Mouse (Mus musculus) CH12.LX (cell line): Measurements from ENCODE around the gene Slc4a1. TPM values are rescaled to one million over a fixed set of nuclear protein-coding genes. Genes with fewer than 3 reads are reported as not detected.

Experiments used
- DNase-seq: peaks from one replicate; pipeline ENCODE4 v3.0.0-alpha.2; 2013; ENCODE audit errors: extremely low read depth
- H3K27ac ChIP-seq: 2 replicates; pipeline ENCODE4 v1.5.1; 2012; ENCODE audit warnings: low read depth, mild to moderate bottlenecking, control low read depth, moderate library complexity; ENCODE audit not compliant: insufficient read depth
- H3K27me3 ChIP-seq: replicated peaks from 2 replicates; pipeline ENCODE3; 2012; ENCODE audit warnings: inconsistent platforms
- H3K36me3 ChIP-seq, 2 experiments: replicated peaks in 1 of 2; 2 replicates each; pipeline versions ENCODE3 to v1.6.1; 2012; ENCODE audit warnings: inconsistent platforms in 1 of 2, low read length in 1 of 2, mild to moderate bottlenecking in 1 of 2, mixed read lengths in 1 of 2, moderate library complexity in 1 of 2; ENCODE audit not compliant: control insufficient read depth in 1 of 2, insufficient read depth in 1 of 2
- H3K4me1 ChIP-seq, 2 experiments: 2 replicates each; pipeline ENCODE4 v1.6.1; 2012; ENCODE audit warnings: inconsistent platforms in 1 of 2, moderate library complexity in 1 of 2; ENCODE audit not compliant: insufficient read depth in 2 of 2, control insufficient read depth in 1 of 2
- H3K4me2 ChIP-seq: 2 replicates; pipeline ENCODE4 v1.6.1; 2012; ENCODE audit warnings: low read depth, mild to moderate bottlenecking, control low read depth; ENCODE audit not compliant: poor library complexity, insufficient read depth, severe bottlenecking
- H3K4me3 ChIP-seq, 3 experiments: fragments of 150-350 bp in 1 of 3; sonication (generic) in 1 of 3; replicated peaks in 1 of 3; 2 replicates each; pipeline versions ENCODE3 to v1.5.1; 2011 to 2012; ENCODE audit warnings: low read depth in 2 of 3, low read length in 2 of 3, mild to moderate bottlenecking in 2 of 3, moderate library complexity in 2 of 3, control low read depth in 1 of 3, improper control_type of control experiment in 1 of 3, inconsistent platforms in 1 of 3, mixed read lengths in 1 of 3; ENCODE audit not compliant: poor library complexity in 1 of 3
- H3K79me2 ChIP-seq: replicated peaks from 2 replicates; pipeline ENCODE4 v1.6.1; 2012; ENCODE audit warnings: mild to moderate bottlenecking, moderate library complexity; ENCODE audit not compliant: control insufficient read depth, poor library complexity, insufficient read depth, severe bottlenecking; ENCODE audit errors: extremely low read depth
- H3K9ac ChIP-seq: 2 replicates; pipeline ENCODE4 v1.6.1; 2012; ENCODE audit warnings: low read depth, mild to moderate bottlenecking, control low read depth, moderate library complexity; ENCODE audit not compliant: insufficient read depth
- H3K9me3 ChIP-seq: replicated peaks from 2 replicates; pipeline ENCODE3; 2012; ENCODE audit warnings: low read length, inconsistent platforms, mixed read lengths
- BHLHE40 ChIP-seq: IDR thresholded peaks from 2 replicates; pipeline ENCODE4 v1.6.1; 2011; ENCODE audit warnings: mild to moderate bottlenecking, low read depth, low read length, improper control_type of control experiment
- CHD1 ChIP-seq: IDR thresholded peaks from 2 replicates; pipeline ENCODE4 v1.6.1; 2012; ENCODE audit warnings: low read depth, low read length, improper control_type of control experiment, inconsistent platforms
- CTCF ChIP-seq, 2 experiments: IDR thresholded peaks in 1 of 2; conservative IDR thresholded peaks in 1 of 2; 2 replicates each; pipeline ENCODE4 v1.5.1; 2011 to 2012; ENCODE audit warnings: low read depth in 2 of 2, low read length in 2 of 2, improper control_type of control experiment in 1 of 2, inconsistent platforms in 1 of 2, mild to moderate bottlenecking in 1 of 2, moderate library complexity in 1 of 2
- ELF1 ChIP-seq: IDR thresholded peaks from 2 replicates; pipeline ENCODE4 v1.6.1; 2014; ENCODE audit warnings: low read depth, mild to moderate bottlenecking, inconsistent platforms, low read length, improper control_type of control experiment
- ETS1 ChIP-seq: conservative IDR thresholded peaks from 2 replicates; pipeline ENCODE4 v1.6.1; 2012; ENCODE audit warnings: low read depth, mild to moderate bottlenecking, inconsistent platforms, low read length, improper control_type of control experiment, moderate library complexity
- GABPA ChIP-seq: IDR thresholded peaks from 2 replicates; pipeline ENCODE4 v1.6.1; 2012; ENCODE audit warnings: low read depth, low read length, improper control_type of control experiment, inconsistent platforms; ENCODE audit not compliant: insufficient replicate concordance
- HCFC1 ChIP-seq: IDR thresholded peaks from 2 replicates; pipeline ENCODE4 v1.6.1; 2012; ENCODE audit warnings: low read depth, mild to moderate bottlenecking, inconsistent platforms, low read length, improper control_type of control experiment
- IRF4 ChIP-seq: IDR thresholded peaks from 2 replicates; pipeline ENCODE4 v1.6.1; 2014; ENCODE audit warnings: low read depth, mild to moderate bottlenecking, inconsistent platforms, low read length, improper control_type of control experiment
- JUN ChIP-seq: IDR thresholded peaks from 2 replicates; pipeline ENCODE4 v1.6.1; 2011; ENCODE audit warnings: low read depth, mild to moderate bottlenecking, low read length, improper control_type of control experiment, moderate library complexity; ENCODE audit not compliant: insufficient read depth
- KAT2A ChIP-seq: IDR thresholded peaks from 2 replicates; pipeline ENCODE4 v1.6.1; 2012; ENCODE audit warnings: low read length, improper control_type of control experiment, inconsistent platforms; ENCODE audit not compliant: insufficient replicate concordance
- MAFK ChIP-seq: IDR thresholded peaks from 2 replicates; pipeline ENCODE4 v1.6.1; 2011; ENCODE audit warnings: low read length, improper control_type of control experiment; ENCODE audit not compliant: insufficient replicate concordance
- MAX ChIP-seq: IDR thresholded peaks from 2 replicates; pipeline ENCODE4 v1.6.1; 2011; ENCODE audit warnings: low read length, improper control_type of control experiment
- MAZ ChIP-seq: IDR thresholded peaks from 2 replicates; pipeline ENCODE4 v1.6.1; 2012; ENCODE audit warnings: low read depth, mild to moderate bottlenecking, inconsistent platforms, low read length, improper control_type of control experiment, moderate library complexity
- MYC ChIP-seq: IDR thresholded peaks from 2 replicates; pipeline ENCODE4 v1.6.1; 2011; ENCODE audit warnings: low read depth, mild to moderate bottlenecking, improper control_type of control experiment, low read length
- NELFE ChIP-seq: IDR thresholded peaks from 2 replicates; pipeline ENCODE4 v1.6.1; 2011; ENCODE audit warnings: low read depth, low read length, improper control_type of control experiment
- POLR2A ChIP-seq: IDR thresholded peaks from 2 replicates; pipeline ENCODE4 v1.6.1; 2011; ENCODE audit warnings: low read depth, mild to moderate bottlenecking, improper control_type of control experiment, low read length
- POLR2AphosphoS2 ChIP-seq: IDR thresholded peaks from 2 replicates; pipeline ENCODE4 v1.6.1; 2011; ENCODE audit warnings: low read depth, low read length, improper control_type of control experiment
- RAD21 ChIP-seq: IDR thresholded peaks from 2 replicates; pipeline ENCODE4 v1.6.1; 2011; ENCODE audit warnings: low read depth, mild to moderate bottlenecking, low read length, improper control_type of control experiment, moderate library complexity
- RCOR1 ChIP-seq: conservative IDR thresholded peaks from 2 replicates; pipeline ENCODE4 v1.6.1; 2012; ENCODE audit warnings: low read depth, mild to moderate bottlenecking, inconsistent platforms, low read length, improper control_type of control experiment
- SIN3A ChIP-seq: IDR thresholded peaks from 2 replicates; pipeline ENCODE4 v1.6.1; 2012; ENCODE audit warnings: low read length, improper control_type of control experiment, inconsistent platforms
- TBP ChIP-seq: conservative IDR thresholded peaks from 2 replicates; pipeline ENCODE4 v1.6.1; 2011; ENCODE audit warnings: low read depth, low read length, improper control_type of control experiment
- UBTF ChIP-seq: IDR thresholded peaks from 2 replicates; pipeline ENCODE4 v1.6.1; 2012; ENCODE audit warnings: low read depth, mild to moderate bottlenecking, inconsistent platforms, low read length, improper control_type of control experiment, moderate library complexity
- USF1 ChIP-seq: IDR thresholded peaks from 2 replicates; pipeline ENCODE4 v1.6.1; 2014; ENCODE audit warnings: low read depth, mild to moderate bottlenecking, inconsistent platforms, low read length, improper control_type of control experiment
- USF2 ChIP-seq: conservative IDR thresholded peaks from 2 replicates; pipeline ENCODE4 v1.6.1; 2011; ENCODE audit warnings: low read depth, low read length, improper control_type of control experiment
- ZC3H11A ChIP-seq: IDR thresholded peaks from 2 replicates; pipeline ENCODE4 v1.6.1; 2012; ENCODE audit warnings: low read depth, mild to moderate bottlenecking, inconsistent platforms, low read length, improper control_type of control experiment
- ZKSCAN1 ChIP-seq: IDR thresholded peaks from 2 replicates; pipeline ENCODE4 v1.6.1; 2012; ENCODE audit warnings: low read depth, inconsistent platforms, low read length, improper control_type of control experiment, borderline replicate concordance
- ZMIZ1 ChIP-seq: IDR thresholded peaks from 2 replicates; pipeline ENCODE4 v1.6.1; 2012; ENCODE audit warnings: low read depth, mild to moderate bottlenecking, inconsistent platforms, low read length, improper control_type of control experiment
- ZNF384 ChIP-seq: IDR thresholded peaks from 2 replicates; pipeline ENCODE4 v1.6.1; 2012; ENCODE audit warnings: low read depth, low read length, improper control_type of control experiment, inconsistent platforms
- dilution Hi-C: fragments of 300-500 bp; cut with MboI; formaldehyde crosslinking; loops from 2 replicates; pipeline ENCODE4 v1.14.3; 2020; ENCODE audit warnings: low sequenced_read_pairs; ENCODE audit not compliant: extremely low pct_unique_long_range_greater_than_20kb, extremely low pct_ligation_motif_present
- in situ Hi-C: fragments of 300-500 bp; cut with MboI; formaldehyde crosslinking; loops from 3 replicates; pipeline ENCODE4 v1.14.3; 2019; ENCODE audit warnings: low sequenced_read_pairs, low pct_ligation_motif_present, low pct_unique_long_range_greater_than_20kb, mixed read lengths
- polyA plus RNA-seq: library from polyadenylated mRNA; unstranded; fragments of >175 nt; gene quantifications from 2 replicates; pipeline ENCODE4 v1.2.1, GENCODE M21; 2012; ENCODE audit warnings: low read depth; ENCODE audit not compliant: insufficient read length
- total RNA-seq, 2 experiments: library from RNA; depleted of rRNA; stranded (reverse); fragments of 300-350 nt in 1 of 2; fragments of >200 nt in 1 of 2; gene quantifications; 2 replicates each; pipeline ENCODE4 v1.2.3; 2012 to 2014

Gene Slc4a1
- total and polyA plus RNA-seq, 3 experiments = 0.08 TPM; not detected in 2

DNA sequence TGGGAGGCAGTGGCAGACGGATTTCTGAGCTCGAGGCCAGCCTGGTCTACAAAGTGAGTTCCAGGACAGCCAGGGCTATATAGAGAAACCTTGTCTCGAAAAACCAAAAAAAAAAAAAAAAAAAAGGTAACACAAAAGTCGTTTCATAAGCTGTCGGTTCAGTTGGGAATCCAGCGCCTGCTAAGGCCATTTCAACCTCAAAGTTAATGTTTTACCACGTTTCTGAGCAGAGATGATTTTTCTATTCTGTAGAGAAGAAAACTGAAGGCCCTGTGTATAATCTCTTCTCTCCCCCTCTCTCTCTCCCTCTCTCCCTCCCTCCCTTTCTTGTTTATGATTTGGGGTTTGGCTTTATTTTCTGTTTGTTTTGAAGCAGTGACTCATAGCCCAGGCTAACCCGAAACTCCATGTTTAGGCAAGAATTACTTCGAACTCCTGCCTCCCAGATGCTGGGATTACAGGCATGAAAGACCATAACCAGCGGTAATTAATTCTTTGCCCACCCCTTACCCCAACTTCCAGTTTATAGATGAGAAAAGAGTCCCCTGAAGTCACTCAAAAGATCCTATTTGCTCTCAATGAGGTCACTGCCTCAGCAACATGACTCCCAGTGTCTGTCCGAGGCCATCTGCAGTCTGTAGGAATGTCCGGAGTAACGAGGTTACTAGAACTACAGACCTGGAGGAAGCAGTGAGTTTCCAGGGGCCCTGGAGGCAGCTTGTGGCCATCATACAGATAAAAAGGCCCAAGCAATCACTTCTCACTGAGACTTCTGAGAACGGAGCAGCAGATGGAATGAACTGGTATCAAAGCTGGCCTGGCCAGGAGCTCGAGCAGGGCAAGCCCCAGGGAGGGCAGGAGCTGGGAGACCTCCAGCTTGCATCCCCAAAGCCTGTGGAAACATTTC is 43.1 kb upstream of the Slc4a1 start:
- in situ Hi-C loops = loop anchor here (5.0 kb wide), 1 partner anchor 87 kb away; no protein-coding TSS in a partner anchor
- dilution Hi-C loops = loop anchor here (25.0 kb wide), 1 partner anchor 97 kb away; the partner anchor contains the start of gene Ubtf
- no peak for DNase-seq

DNA sequence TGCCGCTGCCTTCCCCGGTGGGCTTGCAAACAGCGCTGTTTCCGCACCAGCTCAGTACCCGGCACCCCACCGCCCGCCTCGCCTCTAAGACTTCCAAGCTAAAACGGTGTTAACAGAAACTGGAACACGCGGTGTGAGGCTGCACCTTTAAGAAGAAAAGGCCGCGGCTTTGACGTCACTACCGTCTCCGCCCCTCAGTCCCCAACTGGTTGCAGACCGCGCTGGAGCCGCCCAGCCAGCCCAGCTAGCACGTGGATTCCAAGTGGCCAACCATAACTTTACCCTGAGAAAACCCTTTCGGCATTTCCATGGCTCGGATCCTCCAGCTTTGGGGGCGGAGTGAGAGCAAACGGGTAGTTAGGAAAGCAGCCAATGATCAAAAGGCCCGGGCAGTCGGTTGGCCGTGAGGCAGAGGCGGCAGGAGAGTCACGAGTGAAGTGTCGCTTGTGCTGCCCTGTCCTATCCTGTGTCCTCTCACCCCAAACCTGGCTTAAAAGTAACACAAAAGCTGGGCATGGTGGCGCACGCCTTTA is 42.4 kb upstream of the Slc4a1 start:
- Histone ChIP-seq H3K79me2 (peaks cover 12% of the 10 kb centered on the region), H3K27ac (peak overlapping the region; percentile 87), H3K4me3 (peak overlapping the region; percentile 63 to 87 (median 73)), H3K4me1 (peaks cover 10 to 40% of the 10 kb centered on the region in 2 experiments), H3K36me3 (peaks cover 24 to 27% of the 10 kb centered on the region in 2 experiments), H3K9ac (peak overlapping the region; percentile 96), H3K9me3 (no peaks in the 10 kb centered on the region), H3K4me2 (peak overlapping the region; percentile 54), H3K27me3 (no peaks in the 10 kb centered on the region)
- dilution Hi-C loops (loop anchor here (25.0 kb wide), 1 partner anchor 96 kb away; the partner anchor contains the start of gene Ubtf), in situ Hi-C loops (loop anchor here (5.0 kb wide), 1 partner anchor 86 kb away; no protein-coding TSS in a partner anchor)
- peak; percentile 100 for DNase-seq
- TF ChIP-seq MYC (peak; percentile 100), ZKSCAN1 (no peak), CHD1 (0 out of 2 replicates have a peak, but pooled peaks have one; percentile 17), MAZ (peak; percentile 82), CTCF (conservative IDR thresholded peaks at IDR 0.05 in 1 of 2, IDR thresholded peaks at IDR 0.05 in 1 of 2; ENCODE audit: low read depth in 2 of 2, low read length in 2 of 2) (no peak), GABPA (no peak; the same call in 1 of the 2 replicates), MAFK (0 out of 2 replicates have a peak, but pooled peaks have one; percentile 28), POLR2A (peak; percentile 98), ZC3H11A (no peak), SIN3A (peak; percentile 100), HCFC1 (peak; percentile 81), ETS1 (peak; percentile 75), KAT2A (peak; percentile 77; the same call in 1 of the 2 replicates), JUN (no peak), IRF4 (peak; percentile 81), UBTF (peak; percentile 67; the same call in 1 of the 2 replicates), TBP (peak; percentile 98), USF2 (no peak; the same call in 1 of the 2 replicates), POLR2AphosphoS2 (peak; percentile 96), RAD21 (no peak), MAX (peak; percentile 99), USF1 (peak; percentile 78), BHLHE40 (peak; percentile 99), RCOR1 (no peak), ZMIZ1 (peak; percentile 98), NELFE (peak; percentile 97), ELF1 (peak; percentile 75; the same call in 1 of the 2 replicates)

More for the DNA sequence above, 43.1 kb upstream of the Slc4a1 start:
- Histone ChIP-seq H3K79me2 (peaks cover 12% of the 10 kb centered on the region), H3K4me3 (peak overlapping the region; percentile 14 to 63 (median 39)), H3K9ac (peak overlapping the region; percentile 57; the same call in 1 of the 2 replicates), H3K27me3 (no peaks in the 10 kb centered on the region), H3K27ac (peak overlapping the region; percentile 54; the same call in 1 of the 2 replicates), H3K4me1 (peaks cover 10 to 40% of the 10 kb centered on the region in 2 experiments), H3K36me3 (peaks cover 16 to 20% of the 10 kb centered on the region in 2 experiments), H3K4me2 (peak overlapping the region; percentile 39), H3K9me3 (no peaks in the 10 kb centered on the region)
- TF ChIP-seq BHLHE40 = no peak
- TF ChIP-seq ZNF384 = peak; percentile 50; the same call in 1 of the 2 replicates
